Mouse (Mus musculus) neutrophil, adult 5-6 weeks (primary cell): ENCODE measurements at regions not wholly inside any gene's neighbourhood (a gene's known extent, or its start where the extent isn't known, plus 50 kb on each side); places are given as distances from the start of the nearest gene placed in this dataset.

ENCODE experiments used
- ATAC-seq: fragments of 151-379, 151-347 bp; 2 replicates; pipeline ENCODE4 v1.8.0; 2017; ENCODE audit warnings: mild to moderate bottlenecking, moderate TSS enrichment; ENCODE audit not compliant: insufficient number of reproducible peaks, poor library complexity, low FRiP score, severe bottlenecking; ENCODE audit errors: extremely low read depth

GRCm38 (mm10) chr3:115766153-115766552 lies 51.3 kb upstream of the S1pr1 start:
- no peak for ATAC-seq

DNA sequence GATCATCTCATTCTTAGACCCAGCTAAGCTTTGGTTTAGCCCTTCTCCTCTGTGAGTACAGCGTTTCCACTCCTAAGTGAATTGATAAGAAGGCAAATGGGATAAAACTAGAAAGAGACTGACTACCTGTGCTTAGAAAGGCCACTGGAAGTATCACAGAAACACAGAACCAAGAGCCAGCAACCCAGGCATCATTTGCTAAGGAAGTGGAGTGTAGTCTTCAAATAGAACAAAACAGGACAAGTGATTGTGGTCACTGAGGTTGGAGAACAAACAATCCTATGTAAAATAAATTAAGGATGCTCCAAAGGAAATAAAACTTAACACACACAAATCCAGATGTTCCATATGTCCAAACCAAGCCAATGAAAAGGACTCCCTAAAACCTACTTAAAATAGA lies 53.4 kb upstream of the S1pr1 start:
- no peak for ATAC-seq

GRCm38 (mm10) chr3:115768761-115769530 lies 54.1 kb upstream of the S1pr1 start:
- no peak for ATAC-seq

GRCm38 (mm10) chr3:115772676-115773075 lies 57.8 kb upstream of the S1pr1 start:
- ATAC-seq = no peak

- no peak for ATAC-seq
These were observed 59.4 kb upstream of the S1pr1 start for GRCm38 (mm10) chr3:115774321-115774720.

DNA sequence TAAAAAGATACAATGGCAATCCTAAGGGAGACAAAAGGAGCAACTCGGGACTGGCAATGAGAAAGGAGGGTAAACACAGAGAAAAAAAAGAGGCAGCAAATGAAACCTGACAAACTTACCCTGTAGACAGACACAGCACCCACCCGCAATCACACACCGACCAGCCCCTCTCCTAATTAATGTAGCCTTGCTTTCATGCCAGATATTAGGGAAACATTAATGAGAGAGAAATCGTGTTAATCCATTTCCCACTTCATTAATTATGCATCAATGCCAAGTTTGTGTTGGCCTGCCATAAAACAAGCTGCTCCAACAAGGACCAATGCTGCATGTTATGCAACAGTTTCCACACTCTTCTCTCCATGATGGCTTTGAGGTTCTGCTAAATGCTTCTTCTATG lies 59.9 kb upstream of the S1pr1 start:
- no peak for ATAC-seq

DNA sequence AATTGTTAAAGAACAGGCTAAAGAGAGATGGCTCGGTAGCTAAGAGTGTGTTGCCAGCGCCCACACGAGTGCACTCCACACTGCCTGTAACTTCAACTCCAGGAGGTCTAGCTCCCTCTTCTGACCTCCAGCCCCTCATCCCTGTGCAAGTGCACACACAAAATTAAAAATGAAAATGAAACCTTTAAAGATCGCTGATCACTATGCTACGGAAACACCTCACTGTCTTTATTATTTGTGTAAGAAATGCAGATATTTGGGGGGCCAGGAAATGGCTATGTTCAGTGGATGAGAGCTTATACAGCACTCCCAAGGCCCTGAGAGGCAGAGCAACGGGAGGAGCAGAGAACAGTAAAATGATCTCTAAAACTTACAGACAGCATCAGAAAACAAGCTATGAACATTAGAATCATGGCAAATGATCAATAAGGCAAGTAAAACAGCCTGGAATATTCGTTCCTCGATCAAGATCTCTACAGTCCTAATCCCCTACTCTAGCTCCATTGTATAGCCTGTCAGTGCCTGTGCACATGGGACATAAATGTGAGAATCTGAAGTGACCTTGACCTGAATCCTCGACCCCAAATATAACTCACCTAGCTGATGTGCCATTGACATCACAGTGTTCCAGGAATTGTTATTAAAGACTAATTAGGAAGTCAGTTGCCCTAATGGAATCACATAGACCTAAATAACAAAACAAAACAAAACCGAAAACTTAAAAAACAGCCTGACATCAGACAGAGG lies 64.4 kb upstream of the S1pr1 start:
- ATAC-seq = no peak

GRCm38 (mm10) chr3:115779906-115780305 lies 65.0 kb upstream of the S1pr1 start:
- no peak for ATAC-seq

- no peak for ATAC-seq
These were observed 67.9 kb upstream of the S1pr1 start for GRCm38 (mm10) chr3:115782726-115783125.

DNA sequence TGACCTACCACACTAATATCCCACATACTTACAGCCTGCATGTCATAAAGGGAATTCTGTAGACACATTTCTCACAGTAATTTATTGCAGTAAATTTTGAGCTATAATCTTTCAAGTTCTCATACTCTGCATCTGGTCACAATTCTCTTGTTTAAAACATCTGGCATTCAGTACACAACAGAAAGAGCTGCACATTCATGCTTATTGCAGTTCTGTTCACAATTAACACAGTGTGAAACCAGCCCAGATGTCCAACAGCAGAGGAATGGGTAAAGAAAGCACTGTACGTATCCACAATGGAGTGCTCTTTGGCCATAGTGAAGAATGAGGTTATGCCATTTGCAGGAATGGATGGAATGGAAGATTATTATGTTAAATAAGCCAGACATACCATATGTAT lies 72.5 kb upstream of the S1pr1 start:
- ATAC-seq = no peak

DNA sequence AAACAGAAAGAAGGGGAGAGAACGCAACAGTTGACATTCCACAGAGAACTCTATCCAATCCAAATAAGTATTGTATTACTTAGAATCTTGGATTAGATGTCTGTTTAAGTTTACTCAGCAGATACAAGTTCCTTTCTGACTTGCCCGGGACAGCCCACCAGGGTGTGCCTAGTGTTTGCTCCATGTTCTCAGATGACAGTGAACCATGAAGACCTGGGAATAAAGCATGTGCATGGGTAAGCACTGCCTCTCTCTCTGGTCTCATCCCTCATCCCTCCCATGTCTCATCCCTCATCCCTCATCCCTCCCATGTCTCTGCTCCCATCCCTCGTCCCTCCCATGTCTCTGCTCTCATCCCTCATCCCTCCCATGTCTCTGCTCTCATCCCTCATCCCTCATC lies 73.7 kb upstream of the S1pr1 start:
- ATAC-seq = no peak

- ATAC-seq = no peak
These were observed 74.2 kb upstream of the S1pr1 start for GRCm38 (mm10) chr3:115789063-115789462.

DNA sequence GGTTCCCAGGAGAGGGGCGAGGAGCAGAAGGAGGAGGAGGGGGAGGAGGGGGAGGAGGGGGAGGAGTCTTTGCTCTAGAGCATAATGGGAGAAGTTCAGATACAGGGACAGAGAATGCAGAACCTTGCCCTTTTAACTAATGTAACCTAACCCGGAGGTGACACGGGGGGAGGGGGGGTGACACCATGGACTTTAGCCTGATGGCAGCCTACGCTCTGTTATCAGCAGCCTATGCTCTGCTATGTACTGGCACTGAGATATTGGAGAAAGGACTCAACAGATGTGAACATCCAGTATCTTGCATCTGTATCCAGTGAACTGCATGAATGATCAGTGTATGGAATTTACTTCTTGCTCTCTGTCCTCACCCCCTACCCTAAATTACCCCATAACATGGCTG lies 77.7 kb upstream of the S1pr1 start:
- no peak for ATAC-seq

DNA sequence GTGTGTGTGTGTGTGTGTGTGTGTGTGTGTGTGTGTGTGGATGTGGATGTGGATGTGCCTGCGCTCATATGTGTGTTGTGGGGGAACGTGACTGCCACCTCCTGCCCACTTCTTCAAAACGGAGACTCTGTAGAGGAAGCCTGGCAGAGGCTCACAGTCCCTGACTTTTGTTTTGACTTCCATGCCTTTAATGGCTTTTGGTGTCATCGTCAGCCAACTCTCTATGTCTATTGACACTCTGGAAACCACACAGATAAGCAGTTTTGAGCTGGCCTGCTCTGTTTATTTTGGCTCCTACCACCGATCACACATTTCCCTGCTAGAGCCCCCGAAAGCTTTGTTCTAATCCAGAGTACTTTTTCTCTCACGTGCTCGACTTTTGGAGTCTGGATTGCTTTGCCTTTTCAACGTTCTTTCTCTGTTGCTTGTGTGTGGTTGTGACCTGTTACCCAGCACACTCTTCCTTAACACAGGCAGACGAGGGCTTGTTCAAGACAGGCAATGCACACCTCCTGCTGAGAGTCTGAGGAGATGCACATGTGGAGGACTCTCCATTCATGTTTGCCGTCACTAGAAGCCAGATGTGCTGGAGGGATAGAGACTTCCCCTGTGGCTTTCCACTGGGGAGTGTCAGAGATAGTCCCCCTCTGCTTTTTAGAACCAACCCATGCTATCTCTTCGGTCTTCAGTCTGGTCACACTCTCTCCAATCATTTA lies 78.6 kb upstream of the S1pr1 start:
- ATAC-seq = peak; percentile 84

DNA sequence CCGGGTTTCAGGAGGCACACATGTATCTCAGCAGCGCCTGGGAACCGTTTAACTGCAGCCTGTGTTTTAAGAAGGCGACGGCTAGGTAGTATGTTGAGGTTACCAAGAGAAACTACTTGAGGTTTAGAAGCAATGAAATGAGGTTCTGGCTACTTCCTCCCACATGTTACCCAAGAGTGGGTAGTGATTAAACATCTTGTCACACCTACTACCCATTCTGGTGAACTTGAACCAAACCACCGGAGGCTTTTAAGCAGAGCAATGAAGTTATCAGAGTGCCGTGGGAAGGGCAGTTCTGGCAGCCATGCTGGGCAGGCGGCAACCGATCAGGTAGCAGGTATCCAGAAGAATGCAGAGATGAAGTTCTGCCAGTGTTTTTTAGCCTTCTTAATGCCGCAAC lies 84.5 kb upstream of the S1pr1 start:
- peak; percentile 55 for ATAC-seq

GRCm38 (mm10) chr3:115799981-115800380 lies 85.1 kb upstream of the S1pr1 start:
- ATAC-seq = no peak

GRCm38 (mm10) chr3:115800873-115801272 lies 86.0 kb upstream of the S1pr1 start:
- ATAC-seq = no peak

DNA sequence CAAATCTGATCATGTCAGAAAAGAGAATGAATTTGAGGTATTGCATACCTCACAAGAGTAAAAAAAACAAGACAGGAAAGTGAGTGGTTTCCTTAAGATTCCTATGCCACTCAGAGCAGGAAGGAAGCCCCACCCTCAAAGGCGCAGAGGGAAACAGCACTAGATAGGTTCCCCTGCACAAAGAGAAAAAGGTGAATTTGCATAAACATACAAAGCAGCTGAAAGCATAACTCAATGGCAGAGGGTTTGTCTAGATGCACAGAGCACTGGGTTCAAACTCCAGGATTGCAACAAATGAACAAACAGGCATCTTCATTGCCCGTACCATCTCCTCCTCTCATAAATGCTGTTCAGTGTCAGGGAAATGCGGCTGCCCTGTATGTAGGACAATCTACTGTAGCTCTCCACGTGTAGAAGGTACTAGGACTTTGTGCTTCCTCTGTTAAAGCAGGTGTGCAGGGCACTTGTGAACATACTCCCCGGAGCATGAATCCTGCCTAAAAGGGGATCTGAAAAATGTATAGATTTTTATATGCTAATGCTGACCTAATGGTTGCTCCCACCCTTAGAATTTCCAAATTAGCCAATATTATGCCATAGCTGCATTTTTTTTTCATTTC lies 85.9 kb upstream of the Dph5 start:
- peak; percentile 45 for ATAC-seq

DNA sequence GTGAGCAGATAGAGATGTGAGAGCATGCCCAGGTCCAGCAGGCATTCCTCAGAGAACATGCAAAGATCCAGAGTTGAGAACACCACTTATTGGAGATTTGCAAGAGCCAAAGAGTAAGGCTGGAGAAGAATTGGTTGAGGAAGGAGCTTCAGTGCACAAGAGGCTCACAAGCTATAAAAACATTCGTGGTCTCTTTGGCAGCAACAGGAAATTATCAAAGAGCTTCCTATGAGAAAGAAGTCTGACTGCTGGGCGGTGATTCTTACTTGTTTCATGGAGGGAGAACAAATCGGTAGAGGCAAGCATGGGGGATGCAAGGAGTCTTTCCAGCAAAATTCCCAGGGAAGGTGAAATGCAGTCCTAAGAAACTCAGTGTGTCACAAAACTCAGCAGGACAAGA lies 83.0 kb upstream of the Dph5 start:
- ATAC-seq = no peak

- no peak for ATAC-seq
These were observed 80.6 kb upstream of the Dph5 start for GRCm38 (mm10) chr3:115807032-115807431.
